Mouse (Mus musculus) G1E (cell line): ENCODE data around the gene Itsn1. TPM values are rescaled to one million over a fixed set of nuclear protein-coding genes. Genes with fewer than 3 reads are reported as not detected.
A peak's percentile ranks its signal among the peaks of the same experiment; 100 is the strongest.

ENCODE experiments used
- ATAC-seq: 2 replicates; pipeline ENCODE4 v1.8.0; 2016; ENCODE audit warnings: mild to moderate bottlenecking; ENCODE audit not compliant: insufficient number of reproducible peaks, poor library complexity, low FRiP score, severe bottlenecking; ENCODE audit errors: extremely low read depth
- DNase-seq: peaks from one replicate; pipeline ENCODE4 v3.0.0; 2012; ENCODE audit warnings: low spot score
- H3K27me3 ChIP-seq: 2 replicates; pipeline ENCODE4 v1.6.1; 2012; ENCODE audit warnings: mild to moderate bottlenecking, low read length, inconsistent platforms; ENCODE audit not compliant: insufficient read depth
- H3K36me3 ChIP-seq: replicated peaks from 2 replicates; pipeline ENCODE3; 2012; ENCODE audit warnings: mild to moderate bottlenecking, inconsistent platforms
- H3K4me1 ChIP-seq: 2 replicates; pipeline ENCODE4 v1.6.1; 2012; ENCODE audit warnings: low read depth, low read length, inconsistent platforms, mixed read lengths; ENCODE audit not compliant: insufficient read depth
- H3K4me3 ChIP-seq: 2 replicates; pipeline ENCODE4 v1.5.1; 2012; ENCODE audit warnings: low read depth, mild to moderate bottlenecking, inconsistent platforms, low read length, moderate library complexity, mixed read lengths
- H3K9me3 ChIP-seq: replicated peaks from 2 replicates; pipeline ENCODE4 v1.6.1; 2012; ENCODE audit warnings: inconsistent platforms
- CTCF ChIP-seq: IDR thresholded peaks from 2 replicates; pipeline ENCODE4 v1.5.1; 2012; ENCODE audit warnings: low read depth, low read length, inconsistent platforms, mixed read lengths
- GATA1 ChIP-seq: IDR thresholded peaks from 2 replicates; pipeline ENCODE4 v1.6.1; 2012; ENCODE audit warnings: borderline replicate concordance, low read length, inconsistent platforms, mixed read lengths
- GATA2 ChIP-seq: IDR thresholded peaks from 2 replicates; pipeline ENCODE4 v1.6.1; 2012; ENCODE audit warnings: low read depth, low read length, inconsistent platforms, borderline replicate concordance
- POLR2AphosphoS5 ChIP-seq: IDR thresholded peaks from 2 replicates; pipeline ENCODE4 v1.6.1; 2012; ENCODE audit warnings: low read depth, low read length, inconsistent platforms; ENCODE audit not compliant: insufficient replicate concordance
- TAL1 ChIP-seq: conservative IDR thresholded peaks from 2 replicates; pipeline ENCODE4 v1.6.1; 2012; ENCODE audit warnings: low read depth, low read length, inconsistent platforms, mixed read lengths
- polyA plus RNA-seq: library from polyadenylated mRNA; stranded (reverse); fragments of >175 nt; gene quantifications from 2 replicates; pipeline ENCODE4 v1.2.3, GENCODE M21; 2012
- total RNA-seq, 2 experiments: library from RNA; stranded (forward) in 1 of 2; stranded (reverse) in 1 of 2; fragments of 200-1000 nt in 1 of 2; fragments of >200 nt in 1 of 2; fragmentation: Nextera tagmentation in 1 of 2; gene quantifications; 2 replicates each; pipeline ENCODE4 v1.2.3; 2014 to 2017

The Itsn1 gene
- total and polyA plus RNA-seq, 3 experiments: 19.9 to 64.8 (median 32.6) TPM

- H3K4me3 ChIP-seq: no peak overlapping the region
- H3K36me3 ChIP-seq: peaks cover 78% of the 10 kb centered on the region
- peaks cover 2% of the 10 kb centered on the region; the same call in 1 of the 2 replicates for H3K4me1 ChIP-seq
- TF ChIP-seq POLR2AphosphoS5 (no peak), CTCF (no peak), GATA1 (no peak), GATA2 (no peak), TAL1 (no peak)
- no peak for DNase-seq
- H3K9me3 ChIP-seq: no peaks in the 10 kb centered on the region
- no peak for ATAC-seq
- H3K27me3 ChIP-seq: no peaks in the 10 kb centered on the region
Observed at GRCm38 (mm10) chr16:91704603-91705340, 24.3 kb upstream of the Itsn1 start.

GRCm38 (mm10) chr16:91710241-91710640, 18.8 kb upstream of the Itsn1 start:
- ATAC-seq (no peak), DNase-seq (no peak)
- Histone ChIP-seq H3K27me3 (no peaks in the 10 kb centered on the region), H3K9me3 (peaks cover 2% of the 10 kb centered on the region; the same call in 1 of the 2 replicates), H3K36me3 (peaks cover 83% of the 10 kb centered on the region), H3K4me3 (no peak overlapping the region), H3K4me1 (peaks cover 3% of the 10 kb centered on the region; the same call in 1 of the 2 replicates)
- TF ChIP-seq GATA2 (no peak), TAL1 (no peak)

GRCm38 (mm10) chr16:91716927-91717349, 12.1 kb upstream of the Itsn1 start:
- Histone ChIP-seq H3K9me3 (no peaks in the 10 kb centered on the region), H3K4me3 (peak overlapping the region; percentile 66; the same call in 1 of the 2 replicates), H3K4me1 (peaks cover 48% of the 10 kb centered on the region), H3K36me3 (peaks cover 80% of the 10 kb centered on the region), H3K27me3 (no peaks in the 10 kb centered on the region)
- peak; percentile 97 for ATAC-seq
- DNase-seq: peak; percentile 76
- TF ChIP-seq TAL1 (peak; percentile 90), GATA1 (no peak)

GRCm38 (mm10) chr16:91717399-91717798, 11.7 kb upstream of the Itsn1 start:
- TF ChIP-seq POLR2AphosphoS5 (no peak), CTCF (no peak), GATA1 (no peak), GATA2 (no peak), TAL1 (no peak)
- Histone ChIP-seq H3K4me1 (peaks cover 48% of the 10 kb centered on the region), H3K36me3 (peaks cover 77% of the 10 kb centered on the region), H3K4me3 (peak overlapping the region; percentile 49; the same call in 1 of the 2 replicates), H3K27me3 (no peaks in the 10 kb centered on the region), H3K9me3 (no peaks in the 10 kb centered on the region)
- no peak for DNase-seq
- ATAC-seq: peak; percentile 43

GRCm38 (mm10) chr16:91724247-91724646, 4.8 kb upstream of the Itsn1 start:
- TF ChIP-seq GATA1 (no peak), CTCF (peak; percentile 50; the same call in 1 of the 2 replicates)
- H3K27me3 ChIP-seq: no peaks in the 10 kb centered on the region
- no peak for DNase-seq
- no peaks in the 10 kb centered on the region for H3K9me3 ChIP-seq
- H3K4me3 ChIP-seq: no peak overlapping the region
- ATAC-seq: no peak
- peaks cover 59% of the 10 kb centered on the region for H3K4me1 ChIP-seq
- H3K36me3 ChIP-seq: peaks cover 72% of the 10 kb centered on the region

- TF ChIP-seq POLR2AphosphoS5 (no peak), CTCF (no peak), GATA1 (no peak), GATA2 (no peak)
- peaks cover 15% of the 10 kb centered on the region for H3K27me3 ChIP-seq
- DNase-seq (no peak), ATAC-seq (no peak)
- H3K4me3 ChIP-seq: peak overlapping the region; percentile 84
- no peaks in the 10 kb centered on the region for H3K9me3 ChIP-seq
- H3K36me3 ChIP-seq: peaks cover 44% of the 10 kb centered on the region
- H3K4me1 ChIP-seq: peaks cover 59% of the 10 kb centered on the region
Observed at GRCm38 (mm10) chr16:91727433-91727832, 1.6 kb upstream of the Itsn1 start.
